Mouse (Mus musculus): ENCODE measurements around the gene Nfrkb.

DNA sequence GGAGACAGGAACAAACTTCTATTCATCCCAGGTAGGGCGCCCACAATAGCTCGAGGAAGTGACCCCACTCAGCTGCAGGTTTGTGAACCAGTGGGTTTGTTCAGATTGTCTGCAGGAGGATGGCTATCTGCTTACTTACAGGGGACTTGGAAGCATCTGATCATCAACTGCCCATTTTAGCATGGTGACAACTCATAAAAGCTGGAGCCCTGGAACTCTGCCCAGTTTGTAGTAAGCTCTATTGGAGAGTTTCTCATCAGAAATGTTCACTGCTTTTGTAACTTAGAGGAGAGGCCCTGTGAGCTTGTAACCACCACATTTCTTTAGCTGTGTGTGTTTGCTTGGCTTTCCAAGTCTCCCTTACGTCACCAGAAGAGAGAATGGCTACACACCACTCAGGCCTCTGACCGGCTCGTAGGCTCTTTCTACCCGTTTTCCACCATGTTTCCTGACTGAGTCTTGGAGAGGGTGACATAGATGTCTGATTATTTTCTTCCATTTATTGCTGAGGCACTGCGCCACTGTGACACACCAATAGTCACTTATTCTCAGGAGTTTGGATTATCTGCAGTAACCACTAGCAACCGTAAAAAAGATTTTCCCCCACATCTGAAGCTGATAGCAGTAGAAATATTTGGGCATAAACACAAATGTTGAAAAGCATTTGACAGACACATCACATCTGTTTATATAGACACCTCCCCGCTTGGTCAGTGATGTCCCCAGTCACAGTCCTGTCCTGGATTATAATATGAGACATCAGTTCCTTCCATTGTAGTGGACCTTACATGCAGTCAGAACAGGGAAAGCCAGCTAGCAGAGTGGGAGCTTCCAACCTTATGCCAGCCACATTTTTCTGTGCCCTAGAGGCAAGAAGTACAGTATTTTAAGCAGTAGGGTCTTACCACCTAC lies 22.0 kb upstream of the Nfrkb start:
- no peak for TF ChIP-seq GATA1 (IDR thresholded peaks at IDR 0.05; ENCODE audit: low read length)
- no peak for TF ChIP-seq TAL1 (IDR thresholded peaks at IDR 0.05; ENCODE audit: low read length)

Data from erythroblast, embryonic 14.5 days (primary cell).